Mouse (Mus musculus) MEL (cell line): ENCODE measurements around the gene Ppm1m.

ENCODE experiments used
- BHLHE40 ChIP-seq: IDR thresholded peaks from 2 replicates; pipeline ENCODE4 v1.6.1; 2012; ENCODE audit warnings: low read depth, mild to moderate bottlenecking, inconsistent platforms, low read length, improper control_type of control experiment, borderline replicate concordance
- CTCF ChIP-seq, 3 experiments: IDR thresholded peaks in 2 of 3; conservative IDR thresholded peaks in 1 of 3; 2 replicates each; pipeline ENCODE4 v1.5.1; 2011 to 2012; ENCODE audit warnings: low read length in 3 of 3, low read depth in 2 of 3, mild to moderate bottlenecking in 2 of 3, improper control_type of control experiment in 1 of 3, inconsistent platforms in 1 of 3, mixed read lengths in 1 of 3, moderate library complexity in 1 of 3; ENCODE audit not compliant: control insufficient read depth in 1 of 3, insufficient read depth in 1 of 3, poor library complexity in 1 of 3, severe bottlenecking in 1 of 3
- ELF1 ChIP-seq: IDR thresholded peaks from 2 replicates; pipeline ENCODE4 v1.6.1; 2014; ENCODE audit warnings: low read depth, mild to moderate bottlenecking, inconsistent platforms, low read length, improper control_type of control experiment, moderate library complexity
- EP300 ChIP-seq, 2 experiments: IDR thresholded peaks; 2 replicates each; pipeline ENCODE4 v1.6.1; 2011; ENCODE audit warnings: improper control_type of control experiment in 2 of 2, low read length in 2 of 2, low read depth in 1 of 2, mild to moderate bottlenecking in 1 of 2
- GABPA ChIP-seq: IDR thresholded peaks from 2 replicates; pipeline ENCODE4 v1.6.1; 2012; ENCODE audit warnings: low read depth, mild to moderate bottlenecking, inconsistent platforms, low read length, improper control_type of control experiment, moderate library complexity
- JUND ChIP-seq: IDR thresholded peaks from 2 replicates; pipeline ENCODE4 v1.6.1; 2011; ENCODE audit warnings: low read depth, mild to moderate bottlenecking, improper control_type of control experiment, low read length
- NRF1 ChIP-seq: IDR thresholded peaks from 2 replicates; pipeline ENCODE4 v1.6.1; 2014; ENCODE audit warnings: low read depth, mild to moderate bottlenecking, inconsistent platforms, low read length, improper control_type of control experiment, moderate library complexity; ENCODE audit not compliant: poor library complexity, insufficient read depth, severe bottlenecking
- POLR2A ChIP-seq, 2 experiments: IDR thresholded peaks; 2 replicates each; pipeline ENCODE4 v1.6.1; 2011 to 2012; ENCODE audit warnings: low read length in 2 of 2, mild to moderate bottlenecking in 2 of 2, control low read depth in 1 of 2, improper control_type of control experiment in 1 of 2, low read depth in 1 of 2, moderate library complexity in 1 of 2; ENCODE audit not compliant: control insufficient read depth in 1 of 2, insufficient read depth in 1 of 2, poor library complexity in 1 of 2
- RCOR1 ChIP-seq: IDR thresholded peaks from 2 replicates; pipeline ENCODE4 v1.6.1; 2012; ENCODE audit warnings: low read depth, mild to moderate bottlenecking, inconsistent platforms, low read length, improper control_type of control experiment
- ZC3H11A ChIP-seq: IDR thresholded peaks from 2 replicates; pipeline ENCODE4 v1.6.1; 2012; ENCODE audit warnings: low read depth, mild to moderate bottlenecking, inconsistent platforms, low read length, improper control_type of control experiment

DNA sequence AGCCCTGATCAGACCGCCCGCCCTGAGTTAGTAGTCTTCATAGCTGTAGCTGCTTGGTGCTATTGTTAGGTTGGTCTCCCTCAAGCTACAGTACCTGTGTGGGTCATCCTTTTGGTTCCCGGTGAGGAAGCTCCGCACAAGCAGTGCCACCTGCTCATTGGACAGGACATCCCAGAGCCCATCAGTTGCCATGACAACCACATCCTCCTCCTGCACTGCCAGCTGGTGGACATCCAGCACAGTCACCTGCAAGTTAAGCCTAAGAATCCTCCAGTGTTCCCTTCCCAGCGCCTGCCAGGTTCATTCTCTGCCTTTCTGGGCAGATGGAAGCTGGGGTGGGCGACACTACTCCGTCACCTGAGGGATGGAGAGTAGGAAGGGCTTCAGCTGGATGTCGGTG lies 3.9 kb downstream of the Ppm1m start:
- TF ChIP-seq CTCF (IDR thresholded peaks at IDR 0.05 in 2 of 3, conservative IDR thresholded peaks at IDR 0.05 in 1 of 3; ENCODE audit: control insufficient read depth in 1 of 3, insufficient read depth in 1 of 3, low read depth in 2 of 3, low read length in 3 of 3, poor library complexity in 1 of 3, severe bottlenecking in 1 of 3) (no peak), JUND (no peak), BHLHE40 (no peak), ELF1 (no peak), RCOR1 (no peak), ZC3H11A (no peak), POLR2A (IDR thresholded peaks at IDR 0.05; ENCODE audit: control insufficient read depth in 1 of 2, insufficient read depth in 1 of 2, low read depth in 1 of 2, low read length in 2 of 2, poor library complexity in 1 of 2) (no peak), NRF1 (no peak), EP300 (IDR thresholded peaks at IDR 0.05; ENCODE audit: low read depth in 1 of 2, low read length in 2 of 2) (no peak), GABPA (no peak)
